Mouse (Mus musculus): ENCODE results near the gene Rufy2. TPM values are rescaled to one million over a fixed set of nuclear protein-coding genes. Genes with fewer than 3 reads are reported as not detected.
"Not testable (repeated sequence)": the region's sequence is repeated elsewhere in the genome, so short reads cannot be mapped to it uniquely, and the experiment has no call there.

Gene Rufy2
- polyA plus RNA-seq, 1 experiment from 2014 or later, result 17.7 TPM

GRCm38 (mm10) chr10:63039867-63040628 lies 60.0 kb downstream of the Rufy2 start:
- Histone ChIP-seq H3K27ac (no peak overlapping the region), H3K4me3 (no peak overlapping the region), H3K36me3 (no peaks in the 10 kb centered on the region), H3K27me3 (ENCODE audit: insufficient read depth, poor library complexity, severe bottlenecking) (0 out of 2 replicates have a peak, but pooled peaks cover 4% of the 10 kb centered on the region), H3K9me3 (no peaks in the 10 kb centered on the region), H3K4me1 (no peaks in the 10 kb centered on the region)
- no peak for DNase-seq (ENCODE audit: low spot score)
- 69% methylated on average over 5 of the region's 5 CpGs for WGBS

DNA sequence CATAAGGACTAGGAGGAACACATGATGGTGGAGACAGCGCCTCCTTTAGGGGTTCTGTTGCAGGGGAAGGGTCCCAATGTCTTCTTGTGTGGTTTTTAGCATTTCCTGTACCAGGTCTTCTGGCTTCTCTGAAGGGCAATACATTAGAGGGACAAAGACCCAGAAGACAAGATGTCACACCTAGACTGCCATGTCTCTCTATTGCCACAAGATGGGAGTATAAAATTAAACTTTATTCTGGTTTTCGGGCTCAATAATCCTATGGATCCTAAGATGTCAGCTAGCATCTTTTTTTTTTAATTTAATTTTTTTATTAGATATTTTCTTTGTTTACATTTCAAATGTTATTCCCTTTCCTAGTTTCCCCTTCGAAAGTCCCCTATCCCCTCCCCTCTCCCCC lies 63.1 kb downstream of the Rufy2 start:
- 63% methylated on average over 3 of the region's 3 CpGs for WGBS
- no peak for DNase-seq (ENCODE audit: low spot score)
- H3K27me3 ChIP-seq (ENCODE audit: insufficient read depth, poor library complexity, severe bottlenecking), result 0 out of 2 replicates have a peak, but pooled peaks cover 4% of the 10 kb centered on the region
- no peaks in the 10 kb centered on the region for H3K9me3 ChIP-seq
- no peak overlapping the region for H3K4me3 ChIP-seq
- H3K36me3 ChIP-seq, result no peaks in the 10 kb centered on the region
- H3K27ac ChIP-seq, result no peak overlapping the region
- H3K4me1 ChIP-seq, result no peaks in the 10 kb centered on the region

- Histone ChIP-seq H3K27me3 (ENCODE audit: insufficient read depth, poor library complexity, severe bottlenecking) (no peaks in the 10 kb centered on the region), H3K9me3 (no peaks in the 10 kb centered on the region), H3K36me3 (no peaks in the 10 kb centered on the region), H3K4me3 (no peak overlapping the region), H3K4me1 (peaks cover 1% of the 10 kb centered on the region; the same call in 1 of the 2 replicates), H3K27ac (no peak overlapping the region)
- WGBS, result 84% methylated on average over 8 of the region's 8 CpGs
- no peak for DNase-seq (ENCODE audit: low spot score)
Measured at GRCm38 (mm10) chr10:63047751-63048150, 67.7 kb downstream of the Rufy2 start.

- Histone ChIP-seq H3K4me3 (no peak overlapping the region), H3K4me1 (peaks cover 9% of the 10 kb centered on the region; the same call in 1 of the 2 replicates), H3K27me3 (ENCODE audit: insufficient read depth, poor library complexity, severe bottlenecking) (no peaks in the 10 kb centered on the region), H3K36me3 (no peaks in the 10 kb centered on the region), H3K9me3 (no peaks in the 10 kb centered on the region), H3K27ac (no peak overlapping the region)
- 73% methylated on average over 2 of the region's 2 CpGs for WGBS
- no peak for DNase-seq (ENCODE audit: low spot score)
Measured at GRCm38 (mm10) chr10:63049106-63049505, 69.1 kb downstream of the Rufy2 start.

GRCm38 (mm10) chr10:63051267-63051666 lies 71.2 kb downstream of the Rufy2 start:
- 82% methylated on average over 7 of the region's 7 CpGs for WGBS
- H3K27ac ChIP-seq, result no peak overlapping the region
- peaks cover 11% of the 10 kb centered on the region; the same call in 1 of the 2 replicates for H3K4me1 ChIP-seq
- DNase-seq (ENCODE audit: low spot score), result no peak
- no peaks in the 10 kb centered on the region for H3K9me3 ChIP-seq
- no peaks in the 10 kb centered on the region for H3K27me3 ChIP-seq (ENCODE audit: insufficient read depth, poor library complexity, severe bottlenecking)
- H3K4me3 ChIP-seq, result no peak overlapping the region
- H3K36me3 ChIP-seq, result no peaks in the 10 kb centered on the region

- DNase-seq (ENCODE audit: low spot score), result no peak
- 88% methylated on average over 6 of the region's 6 CpGs for WGBS
- no peak overlapping the region for H3K27ac ChIP-seq
- peaks cover 14% of the 10 kb centered on the region; the same call in 1 of the 2 replicates for H3K4me1 ChIP-seq
- no peaks in the 10 kb centered on the region for H3K9me3 ChIP-seq
- H3K36me3 ChIP-seq, result no peaks in the 10 kb centered on the region
- H3K27me3 ChIP-seq (ENCODE audit: insufficient read depth, poor library complexity, severe bottlenecking), result peaks cover 4% of the 10 kb centered on the region; the same call in 1 of the 2 replicates
- H3K4me3 ChIP-seq, result no peak overlapping the region
Measured at GRCm38 (mm10) chr10:63052011-63052410, 72.0 kb downstream of the Rufy2 start.

GRCm38 (mm10) chr10:63053007-63053406 lies 73.0 kb downstream of the Rufy2 start:
- Histone ChIP-seq H3K4me1 (peaks cover 22% of the 10 kb centered on the region), H3K9me3 (no peaks in the 10 kb centered on the region), H3K36me3 (no peaks in the 10 kb centered on the region), H3K27ac (no peak overlapping the region), H3K27me3 (ENCODE audit: insufficient read depth, poor library complexity, severe bottlenecking) (peaks cover 6% of the 10 kb centered on the region), H3K4me3 (no peak overlapping the region)
- WGBS, result 50% methylated on average over 6 of the region's 6 CpGs
- DNase-seq (ENCODE audit: low spot score), result no peak

DNA sequence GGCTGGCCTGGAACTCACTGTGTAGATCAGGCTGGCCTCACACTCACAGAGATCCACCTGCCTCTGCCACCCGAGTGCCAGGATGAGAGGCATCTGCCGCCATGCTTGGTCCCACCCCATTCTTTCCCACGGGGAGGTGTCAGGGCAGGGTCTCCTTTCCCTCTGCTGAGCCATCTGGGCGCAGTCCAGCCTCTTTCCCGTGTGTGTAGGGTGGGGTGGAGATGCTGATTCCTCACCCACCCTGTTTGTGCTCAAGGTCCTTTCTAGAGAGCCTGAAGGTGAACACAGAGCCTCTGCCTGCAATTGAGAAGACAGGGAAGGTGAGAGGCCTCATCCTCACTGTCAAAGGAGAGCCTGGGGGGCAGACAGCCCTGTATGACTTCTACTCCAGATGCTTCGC lies 74.0 kb downstream of the Rufy2 start:
- WGBS, result 78% methylated on average over 6 of the region's 6 CpGs
- H3K36me3 ChIP-seq; DNase-seq (ENCODE audit: low spot score): not testable (repeated sequence)

GRCm38 (mm10) chr10:63054586-63054985 lies 74.6 kb downstream of the Rufy2 start:
- no peaks in the 10 kb centered on the region for H3K9me3 ChIP-seq
- peaks cover 13% of the 10 kb centered on the region for H3K27me3 ChIP-seq (ENCODE audit: insufficient read depth, poor library complexity, severe bottlenecking)
- H3K4me1 ChIP-seq, result peaks cover 22% of the 10 kb centered on the region
- 68% methylated on average over 2 of the region's 2 CpGs for WGBS
- H3K4me3 ChIP-seq, result no peak overlapping the region
- H3K27ac ChIP-seq, result no peak overlapping the region
- no peaks in the 10 kb centered on the region for H3K36me3 ChIP-seq
- DNase-seq (ENCODE audit: low spot score), result no peak

More for the DNA sequence above, 74.0 kb downstream of the Rufy2 start:
- not testable (repeated sequence) for H3K4me3 ChIP-seq, H3K27ac ChIP-seq, H3K9me3 ChIP-seq
- peaks cover 22% of the 10 kb centered on the region for H3K4me1 ChIP-seq
- peaks cover 13% of the 10 kb centered on the region for H3K27me3 ChIP-seq (ENCODE audit: insufficient read depth, poor library complexity, severe bottlenecking)

- H3K4me3 ChIP-seq, result peak overlapping the region; percentile 36
Measured at GRCm38 (mm10) chr10:63056966-63057750, 77.1 kb downstream of the Rufy2 start.

DNA sequence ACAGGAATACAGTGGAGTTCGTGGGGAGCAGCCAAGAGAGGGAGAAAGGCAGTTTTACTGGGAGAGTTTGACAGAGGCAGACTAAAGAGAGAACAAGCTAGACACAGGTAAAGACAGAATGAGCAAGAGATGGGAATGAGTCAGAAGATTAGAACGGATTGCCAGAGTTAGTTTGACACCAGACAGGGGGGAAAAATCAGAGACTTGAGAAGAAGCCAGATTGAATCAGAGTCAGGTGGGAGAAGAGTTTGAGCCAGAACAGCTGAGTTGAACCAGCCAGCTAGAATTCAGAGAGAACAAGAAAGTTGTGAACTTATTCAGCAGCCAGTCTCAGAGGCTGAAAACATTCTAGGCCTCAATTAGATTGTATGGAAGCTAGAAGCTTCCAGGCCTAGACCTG lies 79.8 kb downstream of the Rufy2 start, which contains the start of gene Pbld1:
Gene Pbld1 (plus strand): TSS at position 301 of the 400 bp plus-strand sequence.
- WGBS, result 85% methylated on average over 2 of the region's 2 CpGs
- peaks cover 21% of the 10 kb centered on the region for H3K27me3 ChIP-seq (ENCODE audit: insufficient read depth, poor library complexity, severe bottlenecking)
- H3K9me3 ChIP-seq, result no peaks in the 10 kb centered on the region
- no peak for DNase-seq (ENCODE audit: low spot score)
- H3K27ac ChIP-seq, result no peak within 1 kb of the TSS
- H3K4me1 ChIP-seq, result peaks cover 11% of the 10 kb centered on the region
- H3K4me3 ChIP-seq, result no peak within 1 kb of the TSS
- H3K36me3 ChIP-seq, result no peaks in the 10 kb centered on the region

More at GRCm38 (mm10) chr10:63056966-63057750, 77.1 kb downstream of the Rufy2 start:
- DNase-seq (ENCODE audit: low spot score), result peak; percentile 82
- 31% methylated on average over 24 of the region's 24 CpGs for WGBS
- no peak overlapping the region for H3K27ac ChIP-seq
- H3K36me3 ChIP-seq, result no peaks in the 10 kb centered on the region
- H3K27me3 ChIP-seq (ENCODE audit: insufficient read depth, poor library complexity, severe bottlenecking), result peaks cover 20% of the 10 kb centered on the region
- peaks cover 22% of the 10 kb centered on the region for H3K4me1 ChIP-seq
- H3K9me3 ChIP-seq, result no peaks in the 10 kb centered on the region

- peaks cover 21% of the 10 kb centered on the region for H3K27me3 ChIP-seq (ENCODE audit: insufficient read depth, poor library complexity, severe bottlenecking)
- H3K4me3 ChIP-seq, result no peak overlapping the region
- H3K9me3 ChIP-seq, result no peaks in the 10 kb centered on the region
- no peak for DNase-seq (ENCODE audit: low spot score)
- no peak overlapping the region for H3K27ac ChIP-seq
- 64% methylated on average over 11 of the region's 11 CpGs for whole genome bisulfite sequencing
- peaks cover 11% of the 10 kb centered on the region for H3K4me1 ChIP-seq
- H3K36me3 ChIP-seq, result no peaks in the 10 kb centered on the region
Measured at GRCm38 (mm10) chr10:63060406-63060805, 80.4 kb downstream of the Rufy2 start.

DNA sequence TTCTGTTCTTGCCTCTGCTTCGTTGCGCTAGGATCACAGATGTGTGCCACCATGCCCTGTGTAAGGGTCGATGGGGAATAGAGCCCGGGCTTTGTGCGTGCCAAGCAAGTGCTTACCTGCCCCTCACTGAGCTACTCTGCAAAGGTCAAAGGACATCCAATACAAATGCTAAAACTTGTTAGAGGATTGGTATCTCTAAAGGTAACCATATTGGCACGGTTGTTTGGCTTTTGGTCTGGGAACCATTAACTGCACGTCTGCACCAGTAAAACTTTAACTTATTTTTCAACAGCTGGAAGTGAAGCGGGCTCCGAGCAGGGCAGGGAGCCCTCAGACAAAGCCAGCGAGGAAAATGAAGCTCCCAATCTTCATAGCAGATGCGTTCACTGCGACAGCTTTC lies 81.2 kb downstream of the Rufy2 start:
- 73% methylated on average over 12 of the region's 12 CpGs for WGBS
- Histone ChIP-seq H3K4me3 (no peak overlapping the region), H3K27me3 (ENCODE audit: insufficient read depth, poor library complexity, severe bottlenecking) (peaks cover 21% of the 10 kb centered on the region), H3K36me3 (no peaks in the 10 kb centered on the region), H3K4me1 (peaks cover 11% of the 10 kb centered on the region), H3K27ac (no peak overlapping the region), H3K9me3 (no peaks in the 10 kb centered on the region)
- no peak for DNase-seq (ENCODE audit: low spot score)

Data from heart, embryonic 10.5 days (tissue).